Mouse (Mus musculus) lung, embryonic 16.5 days (tissue): ENCODE data around the gene Sgsm1. TPM values are rescaled to one million over a fixed set of nuclear protein-coding genes. Genes with fewer than 3 reads are reported as not detected.

Source experiments
- ATAC-seq: fragments of 200-750 bp; cut with Nextera tagmentation; 2 replicates; pipeline ENCODE4 v1.8.0; 2017; ENCODE audit warnings: low read depth, mild to moderate bottlenecking, moderate library complexity
- H3K27ac ChIP-seq: fragments of 300-500 bp; sonication (generic); 2 replicates; pipeline ENCODE4 v1.5.1; 2014; ENCODE audit warnings: mild to moderate bottlenecking, control low read depth, low read length
- H3K27me3 ChIP-seq: fragments of 300-500 bp; sonication (generic); 2 replicates; pipeline ENCODE4 v1.6.1; 2014; ENCODE audit warnings: low read depth, low read length, mixed read lengths; ENCODE audit not compliant: control insufficient read depth, insufficient read depth
- H3K36me3 ChIP-seq: fragments of 300-500 bp; sonication (generic); 2 replicates; pipeline ENCODE4 v1.6.1; 2014; ENCODE audit warnings: low read length; ENCODE audit not compliant: control insufficient read depth, insufficient read depth
- H3K4me1 ChIP-seq: fragments of 300-500 bp; sonication (generic); replicated peaks from 2 replicates; pipeline ENCODE4 v1.6.1; 2014; ENCODE audit warnings: low read length, mixed read lengths; ENCODE audit not compliant: control insufficient read depth, insufficient read depth
- H3K4me2 ChIP-seq: fragments of 300-500 bp; sonication (generic); 2 replicates; pipeline ENCODE4 v1.6.1; 2014; ENCODE audit warnings: low read depth, low read length, control low read depth
- H3K4me3 ChIP-seq: fragments of 300-500 bp; sonication (generic); 2 replicates; pipeline ENCODE4 v1.5.1; 2014; ENCODE audit warnings: mild to moderate bottlenecking, low read length, control low read depth
- H3K9ac ChIP-seq: fragments of 300-500 bp; sonication (generic); 2 replicates; pipeline ENCODE4 v1.6.1; 2014; ENCODE audit warnings: low read length, control low read depth
- H3K9me3 ChIP-seq: fragments of 300-500 bp; sonication (generic); 2 replicates; pipeline ENCODE4 v1.6.1; 2016; ENCODE audit warnings: low read length; ENCODE audit not compliant: control insufficient read depth
- WGBS: fragments of 180-500 bp; shearing (Covaris S2); extraction: QIAGEN DNeasy Blood & Tissue Kit; methylation state at CpG from one replicate; pipeline ENCODE4 v1.1.7; 2014; 5-methylcytosine and 5-hydroxymethylcytosine counted together
- polyA plus RNA-seq: library from polyadenylated mRNA; unstranded; fragments of >200 nt; fragmentation: Nextera tagmentation; extraction: Ambion mirVana; gene quantifications from 2 replicates; pipeline ENCODE4 v1.2.1, GENCODE M21; 2015

Gene Sgsm1
- polyA plus RNA-seq = 4.3 TPM in 2 replicates

- peak; percentile 91 for ATAC-seq
- Histone ChIP-seq H3K27ac (no peak within 1 kb of the TSS), H3K4me2 (peak within 1 kb of the TSS; percentile 87), H3K36me3 (no peaks in the 10 kb centered on the region), H3K4me1 (peaks cover 15% of the 10 kb centered on the region), H3K9me3 (no peaks in the 10 kb centered on the region), H3K27me3 (peaks cover 6% of the 10 kb centered on the region; the same call in 1 of the 2 replicates), H3K4me3 (peak within 1 kb of the TSS; percentile 61), H3K9ac (peak within 1 kb of the TSS; percentile 76)
- WGBS = 3% methylated on average over 52 of the region's 53 CpGs
These were observed at the start of gene Sgsm1 for GRCm38 (mm10) chr5:113310377-113311003. Gene Sgsm1 (minus strand): TSS chr5:113310786.

DNA sequence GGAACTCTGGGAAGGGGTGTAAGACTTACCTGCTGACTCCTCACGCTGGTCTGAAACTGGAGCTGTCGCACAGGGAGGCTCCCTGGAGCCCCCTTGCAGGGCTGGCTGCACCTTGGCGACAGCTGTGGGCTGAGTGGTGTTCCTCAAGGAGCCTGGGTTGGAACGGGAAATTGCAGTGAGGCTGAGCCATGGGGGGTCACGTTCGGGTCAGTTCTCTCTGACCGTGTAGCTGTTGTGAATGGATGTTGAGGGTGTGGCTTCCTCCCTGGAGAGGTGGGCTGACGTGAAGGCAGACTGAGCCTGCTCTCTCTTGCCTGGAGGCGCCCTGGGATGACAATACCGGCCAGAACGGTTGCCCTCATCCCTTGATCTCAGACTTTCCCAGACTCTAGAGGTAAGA, 48.2 kb upstream of the Sgsm1 start:
- no peak overlapping the region for H3K9ac ChIP-seq
- H3K27ac ChIP-seq = no peak overlapping the region
- no peaks in the 10 kb centered on the region; the same call in 1 of the 2 replicates for H3K27me3 ChIP-seq
- peak; percentile 31; the same call in 1 of the 2 replicates for ATAC-seq
- no peak overlapping the region for H3K4me2 ChIP-seq
- peaks cover 7% of the 10 kb centered on the region; the same call in 1 of the 2 replicates for H3K4me1 ChIP-seq
- no peaks in the 10 kb centered on the region for H3K36me3 ChIP-seq
- 9% methylated on average over 11 of the region's 11 CpGs for WGBS
- no peak overlapping the region for H3K4me3 ChIP-seq
- H3K9me3 ChIP-seq = no peaks in the 10 kb centered on the region

- H3K4me3 ChIP-seq = no peak overlapping the region
- whole genome bisulfite sequencing = 29% methylated on average over 3 of the region's 3 CpGs
- H3K4me2 ChIP-seq = no peak overlapping the region
- H3K27me3 ChIP-seq = no peaks in the 10 kb centered on the region
- no peak overlapping the region for H3K27ac ChIP-seq
- no peaks in the 10 kb centered on the region for H3K36me3 ChIP-seq
- ATAC-seq = no peak
- H3K9ac ChIP-seq = no peak overlapping the region
- H3K9me3 ChIP-seq = no peaks in the 10 kb centered on the region
- peaks cover 11% of the 10 kb centered on the region; the same call in 1 of the 2 replicates for H3K4me1 ChIP-seq
These were observed 47.1 kb upstream of the Sgsm1 start for GRCm38 (mm10) chr5:113357656-113358055.

GRCm38 (mm10) chr5:113357186-113357585, 46.6 kb upstream of the Sgsm1 start, which contains the start of gene Aym1:
Gene Aym1 (plus strand): TSS chr5:113357294.
- no peaks in the 10 kb centered on the region for H3K27me3 ChIP-seq
- ATAC-seq = no peak
- 27% methylated on average over 3 of the region's 6 CpGs for WGBS

DNA sequence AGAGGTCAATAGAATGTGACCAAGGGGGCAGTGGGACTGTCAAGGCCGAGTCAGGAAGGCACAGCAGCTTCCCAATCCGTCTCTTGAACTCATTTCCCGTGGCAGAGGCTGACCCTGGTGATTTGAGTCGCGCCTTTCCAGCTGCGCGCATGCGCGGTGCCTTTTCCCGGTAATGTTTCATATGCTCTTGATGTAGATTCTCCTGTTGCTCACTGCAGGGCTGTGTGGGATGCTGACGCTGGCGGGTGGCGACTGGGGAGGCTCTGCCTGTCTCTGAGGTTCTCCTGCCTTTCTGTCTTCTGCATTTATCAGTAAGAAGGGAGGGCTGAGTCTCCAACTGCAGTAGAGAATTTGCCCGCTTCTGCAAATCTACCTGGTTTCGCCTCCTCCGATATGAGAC, 43.7 kb upstream of the Sgsm1 start:
- ATAC-seq = no peak
- Histone ChIP-seq H3K36me3 (no peaks in the 10 kb centered on the region), H3K4me2 (0 out of 2 replicates have a peak overlapping the region, but pooled peaks have one; percentile 21), H3K9ac (no peak overlapping the region), H3K9me3 (no peaks in the 10 kb centered on the region), H3K27me3 (no peaks in the 10 kb centered on the region), H3K27ac (no peak overlapping the region), H3K4me1 (peaks cover 11% of the 10 kb centered on the region), H3K4me3 (no peak overlapping the region)
- 32% methylated on average over 16 of the region's 16 CpGs for WGBS

More at GRCm38 (mm10) chr5:113357186-113357585, 46.6 kb upstream of the Sgsm1 start, which contains the start of gene Aym1:
- Histone ChIP-seq H3K4me2 (no peak within 1 kb of the TSS), H3K27ac (no peak within 1 kb of the TSS), H3K36me3 (no peaks in the 10 kb centered on the region), H3K4me3 (no peak within 1 kb of the TSS), H3K4me1 (peaks cover 11% of the 10 kb centered on the region; the same call in 1 of the 2 replicates), H3K9ac (no peak within 1 kb of the TSS), H3K9me3 (no peaks in the 10 kb centered on the region)

- peaks cover 11% of the 10 kb centered on the region for H3K27me3 ChIP-seq
- H3K27ac ChIP-seq = no peak overlapping the region
- 42% methylated on average over 6 of the region's 6 CpGs for whole genome bisulfite sequencing
- H3K4me1 ChIP-seq = peaks cover 4% of the 10 kb centered on the region
- no peaks in the 10 kb centered on the region for H3K36me3 ChIP-seq
- peak; percentile 58; the same call in 1 of the 2 replicates for ATAC-seq
- no peak overlapping the region for H3K9ac ChIP-seq
- no peaks in the 10 kb centered on the region for H3K9me3 ChIP-seq
- no peak overlapping the region for H3K4me3 ChIP-seq
- H3K4me2 ChIP-seq = no peak overlapping the region
These were observed 42.0 kb upstream of the Sgsm1 start for GRCm38 (mm10) chr5:113352636-113353035.

DNA sequence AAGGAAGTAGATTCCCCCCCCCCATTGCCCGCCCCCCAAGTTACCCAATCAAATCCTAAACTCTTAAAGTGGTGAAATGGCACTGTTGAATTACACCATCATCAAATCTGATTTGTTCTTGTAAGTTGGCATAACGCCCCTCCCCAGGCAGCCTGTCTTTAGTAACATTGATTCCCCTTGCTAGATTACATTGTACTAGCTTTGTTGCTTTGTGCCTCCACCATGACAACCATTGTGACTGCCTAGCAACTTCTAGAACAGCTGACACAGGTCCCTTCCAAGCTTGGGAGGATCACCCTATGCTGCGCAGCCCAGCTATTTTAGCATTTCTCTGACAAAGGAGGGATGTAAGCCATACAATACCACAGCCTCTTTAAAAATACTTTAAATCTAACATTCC, 41.2 kb upstream of the Sgsm1 start:
- H3K27ac ChIP-seq = no peak overlapping the region
- H3K4me3 ChIP-seq = no peak overlapping the region
- peaks cover 4% of the 10 kb centered on the region for H3K4me1 ChIP-seq
- ATAC-seq = no peak
- H3K9ac ChIP-seq = no peak overlapping the region
- no peak overlapping the region for H3K4me2 ChIP-seq
- H3K9me3 ChIP-seq = no peaks in the 10 kb centered on the region
- H3K36me3 ChIP-seq = no peaks in the 10 kb centered on the region
- peaks cover 15% of the 10 kb centered on the region for H3K27me3 ChIP-seq
- 78% methylated on average over 3 of the region's 3 CpGs for WGBS

DNA sequence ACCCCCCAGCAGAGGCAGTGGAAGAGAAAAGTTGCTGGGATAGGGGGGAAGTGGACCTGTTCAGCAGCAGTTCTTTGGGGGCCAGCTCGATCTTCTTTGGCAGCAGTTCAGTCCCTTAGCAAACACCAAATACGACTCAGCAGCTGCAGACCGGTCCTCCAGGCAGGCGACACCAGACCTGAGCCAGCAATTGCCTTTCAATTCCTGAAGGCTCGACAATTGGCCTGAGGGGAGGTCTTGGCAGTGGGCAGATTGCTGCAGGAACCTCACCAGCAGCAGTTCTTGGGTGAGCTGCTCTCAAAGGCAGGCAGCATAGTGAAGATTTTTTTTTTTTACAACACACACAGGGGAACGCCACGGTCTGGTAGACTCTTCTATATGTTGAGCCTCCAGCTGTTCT, 39.2 kb upstream of the Sgsm1 start:
- Histone ChIP-seq H3K36me3 (no peaks in the 10 kb centered on the region), H3K4me3 (no peak overlapping the region), H3K9me3 (no peaks in the 10 kb centered on the region), H3K27me3 (peaks cover 34% of the 10 kb centered on the region), H3K4me1 (peaks cover 4% of the 10 kb centered on the region), H3K4me2 (no peak overlapping the region), H3K9ac (no peak overlapping the region), H3K27ac (no peak overlapping the region)
- 20% methylated on average over 7 of the region's 7 CpGs for WGBS
- ATAC-seq = no peak

GRCm38 (mm10) chr5:113349226-113349625, 38.6 kb upstream of the Sgsm1 start:
- WGBS = 11% methylated on average over 7 of the region's 7 CpGs
- H3K9ac ChIP-seq = no peak overlapping the region
- H3K4me3 ChIP-seq = no peak overlapping the region
- no peaks in the 10 kb centered on the region for H3K36me3 ChIP-seq
- H3K9me3 ChIP-seq = no peaks in the 10 kb centered on the region
- peaks cover 38% of the 10 kb centered on the region for H3K27me3 ChIP-seq
- no peak overlapping the region for H3K4me2 ChIP-seq
- peaks cover 4% of the 10 kb centered on the region for H3K4me1 ChIP-seq
- no peak overlapping the region for H3K27ac ChIP-seq
- no peak for ATAC-seq
